10 mouse cellular contexts compared by ENCODE assay signal in genomic region chr19:34673476-34673875, GRCm38 (mm10). TPM values are rescaled to one million over a fixed set of nuclear protein-coding genes. Genes with fewer than 3 reads are reported as not detected.
DNase-seq lines count a peak whose midpoint lies in the region; ATAC-seq lines count a peak whose summit lies in the region.
"Had no signal": no experiment of that assay in that cellular context is flagged by ENCODE, and none has a peak within 500 bp of the region (broad histone marks: within the 10 kb centered on the region; RNA-seq: fewer than 3 reads in every experiment).

No protein-coding gene starts in this region.

- H3K4me2 ChIP-seq in forebrain, embryonic 16.5 days (ENCODE audit: low read length): no peak overlapping the region
- H3K4me2 ChIP-seq: hindbrain, embryonic 15.5 days; neural tube, embryonic 12.5 days had no signal

- WGBS in forebrain, embryonic 16.5 days: 59% methylated on average over 7 of the region's 7 CpGs

- H3K36me3 ChIP-seq in forebrain, embryonic 16.5 days (ENCODE audit: control insufficient read depth, insufficient read depth): no peaks in the 10 kb centered on the region
- H3K36me3 ChIP-seq: hindbrain, embryonic 15.5 days; neural tube, embryonic 12.5 days had no signal

- no peaks in the 10 kb centered on the region for H3K4me1 ChIP-seq in forebrain, embryonic 16.5 days (replicated peaks; ENCODE audit: control insufficient read depth, insufficient read depth, low read length)
- H3K4me1 ChIP-seq: hindbrain, embryonic 15.5 days; neural tube, embryonic 12.5 days had no signal

- intact Hi-C loops in left cerebral cortex, postnatal 4 days (cut with DNase I): no loop called here
- intact Hi-C loops in heart, postnatal 14 days (cut with DNase I): no loop called here

- no peak overlapping the region for H3K4me3 ChIP-seq in forebrain, embryonic 16.5 days (replicated peaks; ENCODE audit: low read length)
- H3K4me3 ChIP-seq: hindbrain, embryonic 15.5 days; neural tube, embryonic 12.5 days had no signal

- DNase-seq in adrenal gland, adult 2 months: peak; percentile 10
- DNase-seq in adrenal gland, postnatal 25 days: no peak
- DNase-seq in left cerebral cortex, postnatal 4 days: peak; percentile 2
- DNase-seq in left cerebral cortex, adult 18-20 months (ENCODE audit: low spot score in 2 of 2): no peak
- DNase-seq in heart, postnatal 14 days: peak; percentile 16 to 23
- DNase-seq in retina, postnatal 1 day: peak; percentile 28
- no peak for DNase-seq in spleen, postnatal 4 days (ENCODE audit: low spot score in 2 of 2)

- H3K9ac ChIP-seq in forebrain, embryonic 16.5 days (replicated peaks; ENCODE audit: low read depth, low read length): no peak overlapping the region
- H3K9ac ChIP-seq: hindbrain, embryonic 15.5 days; neural tube, embryonic 12.5 days had no signal

- H3K27ac ChIP-seq in forebrain, embryonic 16.5 days (ENCODE audit: low read length): no peak overlapping the region
- H3K27ac ChIP-seq: hindbrain, embryonic 15.5 days; neural tube, embryonic 12.5 days had no signal

- H3K9me3 ChIP-seq in forebrain, embryonic 16.5 days (ENCODE audit: control insufficient read depth, low read length): no peaks in the 10 kb centered on the region
- H3K9me3 ChIP-seq: hindbrain, embryonic 15.5 days; neural tube, embryonic 12.5 days had no signal

- no peaks in the 10 kb centered on the region for H3K27me3 ChIP-seq in forebrain, embryonic 16.5 days (replicated peaks; ENCODE audit: control insufficient read depth, insufficient read depth, low read length)
- H3K27me3 ChIP-seq: hindbrain, embryonic 15.5 days; neural tube, embryonic 12.5 days had no signal

- ATAC-seq in forebrain, embryonic 16.5 days: no peak

RNA-seq across cellular contexts. Expression of gene Ifit1, which starts 32.8 kb away (rescaled TPM):
- total RNA-seq in adrenal gland, adult 2 months (2021): 1 to 10 TPM; 4.3 to 4.8 TPM
- polyA plus RNA-seq in adrenal gland, adult 2 months (2012; rRNA removed): 2.0 and 2.1 TPM in 2 replicates
- 4.1 and 5.1 TPM in 2 replicates for total RNA-seq in adrenal gland, postnatal 25 days (2021)
- under 1 TPM in 1 of 2 experiments, not detected in 1; 0.14 TPM for total RNA-seq in left cerebral cortex, postnatal 4 days (2021)
- 1 to 10 TPM in 1 of 2 experiments, under 1 TPM in 1; 0.79 to 1.3 TPM for total RNA-seq in left cerebral cortex, adult 18-20 months (2021)
- under 1 TPM; 0.33 to 0.85 TPM for total RNA-seq in heart, postnatal 14 days (2021)
- polyA plus RNA-seq in forebrain, embryonic 16.5 days (2015; fragmentation: Nextera tagmentation; extraction: Ambion mirVana): 0.15 and 0.18 TPM in 2 replicates

RNA-seq across cellular contexts. Expression of gene Ifit1bl2, which starts 32.9 kb away (rescaled TPM):
- total RNA-seq in adrenal gland, adult 2 months (2021): under 1 TPM; 0.23 to 0.28 TPM
- polyA plus RNA-seq in adrenal gland, adult 2 months (2012; rRNA removed): 0.02 and 0.03 TPM in 2 replicates
- total RNA-seq in adrenal gland, postnatal 25 days (2021): 0.24 and 0.48 TPM in 2 replicates
- under 1 TPM; 0.28 to 0.30 TPM for total RNA-seq in left cerebral cortex, postnatal 4 days (2021)
- total RNA-seq in left cerebral cortex, adult 18-20 months (2021): under 1 TPM; 0.35 to 0.65 TPM
- total RNA-seq in heart, postnatal 14 days (2021): under 1 TPM; 0.53 to 0.59 TPM
- polyA plus RNA-seq in forebrain, embryonic 16.5 days (2015; fragmentation: Nextera tagmentation; extraction: Ambion mirVana): 0.19 and 0.22 TPM in 2 replicates

Comparison
In these comparisons a context has a peak if more than half of its experiments do, and no peak if none do; other contexts are left out.
1. DNase-seq: peak in adrenal gland, adult 2 months (single experiment), left cerebral cortex, postnatal 4 days (single experiment), heart, postnatal 14 days (2 of 2) and retina, postnatal 1 day (single experiment); none in adrenal gland, postnatal 25 days (single experiment), left cerebral cortex, adult 18-20 months (0 of 2) and spleen, postnatal 4 days (0 of 2).